Mouse (Mus musculus) lung, embryonic 16.5 days (tissue): ENCODE data around the gene Ank2. TPM values are rescaled to one million over a fixed set of nuclear protein-coding genes. Genes with fewer than 3 reads are reported as not detected.
A peak's percentile ranks its signal among the peaks of the same experiment; 100 is the strongest.

ENCODE experiments used
- ATAC-seq: fragments of 200-750 bp; cut with Nextera tagmentation; 2 replicates; pipeline ENCODE4 v1.8.0; 2017; ENCODE audit warnings: low read depth, mild to moderate bottlenecking, moderate library complexity
- H3K27ac ChIP-seq: fragments of 300-500 bp; sonication (generic); 2 replicates; pipeline ENCODE4 v1.5.1; 2014; ENCODE audit warnings: mild to moderate bottlenecking, control low read depth, low read length
- H3K27me3 ChIP-seq: fragments of 300-500 bp; sonication (generic); 2 replicates; pipeline ENCODE4 v1.6.1; 2014; ENCODE audit warnings: low read depth, low read length, mixed read lengths; ENCODE audit not compliant: control insufficient read depth, insufficient read depth
- H3K36me3 ChIP-seq: fragments of 300-500 bp; sonication (generic); 2 replicates; pipeline ENCODE4 v1.6.1; 2014; ENCODE audit warnings: low read length; ENCODE audit not compliant: control insufficient read depth, insufficient read depth
- H3K4me1 ChIP-seq: fragments of 300-500 bp; sonication (generic); replicated peaks from 2 replicates; pipeline ENCODE4 v1.6.1; 2014; ENCODE audit warnings: low read length, mixed read lengths; ENCODE audit not compliant: control insufficient read depth, insufficient read depth
- H3K4me2 ChIP-seq: fragments of 300-500 bp; sonication (generic); 2 replicates; pipeline ENCODE4 v1.6.1; 2014; ENCODE audit warnings: low read depth, low read length, control low read depth
- H3K4me3 ChIP-seq: fragments of 300-500 bp; sonication (generic); 2 replicates; pipeline ENCODE4 v1.5.1; 2014; ENCODE audit warnings: mild to moderate bottlenecking, low read length, control low read depth
- H3K9ac ChIP-seq: fragments of 300-500 bp; sonication (generic); 2 replicates; pipeline ENCODE4 v1.6.1; 2014; ENCODE audit warnings: low read length, control low read depth
- H3K9me3 ChIP-seq: fragments of 300-500 bp; sonication (generic); 2 replicates; pipeline ENCODE4 v1.6.1; 2016; ENCODE audit warnings: low read length; ENCODE audit not compliant: control insufficient read depth
- WGBS: fragments of 180-500 bp; shearing (Covaris S2); extraction: QIAGEN DNeasy Blood & Tissue Kit; methylation state at CpG from one replicate; pipeline ENCODE4 v1.1.7; 2014; 5-methylcytosine and 5-hydroxymethylcytosine counted together
- polyA plus RNA-seq: library from polyadenylated mRNA; unstranded; fragments of >200 nt; fragmentation: Nextera tagmentation; extraction: Ambion mirVana; gene quantifications from 2 replicates; pipeline ENCODE4 v1.2.1, GENCODE M21; 2015

Ank2 gene
- polyA plus RNA-seq, 1 experiment from 2014 or later: 10.3 TPM

GRCm38 (mm10) chr3:127211119-127211518, 288.0 kb downstream of the Ank2 start:
- H3K9ac ChIP-seq: no peak overlapping the region
- no peak overlapping the region for H3K27ac ChIP-seq
- no peaks in the 10 kb centered on the region for H3K36me3 ChIP-seq
- 42% methylated on average over 3 of the region's 3 CpGs for WGBS
- H3K4me3 ChIP-seq: no peak overlapping the region
- H3K27me3 ChIP-seq: no peaks in the 10 kb centered on the region
- H3K4me2 ChIP-seq: no peak overlapping the region
- H3K9me3 ChIP-seq: no peaks in the 10 kb centered on the region
- peak; percentile 64; the same call in 1 of the 2 replicates for ATAC-seq
- H3K4me1 ChIP-seq: peaks cover 3% of the 10 kb centered on the region; the same call in 1 of the 2 replicates

GRCm38 (mm10) chr3:127210552-127210951, 288.6 kb downstream of the Ank2 start:
- ATAC-seq: no peak

GRCm38 (mm10) chr3:127208871-127209270, 290.3 kb downstream of the Ank2 start:
- H3K27me3 ChIP-seq: no peaks in the 10 kb centered on the region
- no peak overlapping the region for H3K4me3 ChIP-seq
- H3K27ac ChIP-seq: no peak overlapping the region
- ATAC-seq: no peak
- H3K9ac ChIP-seq: no peak overlapping the region
- no peaks in the 10 kb centered on the region for H3K36me3 ChIP-seq
- 88% methylated on average over 5 of the region's 5 CpGs for WGBS
- peaks cover 3% of the 10 kb centered on the region; the same call in 1 of the 2 replicates for H3K4me1 ChIP-seq
- H3K9me3 ChIP-seq: no peaks in the 10 kb centered on the region
- H3K4me2 ChIP-seq: no peak overlapping the region

More at GRCm38 (mm10) chr3:127210552-127210951, 288.6 kb downstream of the Ank2 start:
- WGBS: 38% methylated on average over 4 of the region's 4 CpGs
- Histone ChIP-seq H3K27me3 (no peaks in the 10 kb centered on the region), H3K9ac (no peak overlapping the region), H3K9me3 (no peaks in the 10 kb centered on the region), H3K4me3 (no peak overlapping the region), H3K27ac (no peak overlapping the region), H3K36me3 (no peaks in the 10 kb centered on the region), H3K4me2 (no peak overlapping the region), H3K4me1 (peaks cover 3% of the 10 kb centered on the region; the same call in 1 of the 2 replicates)

GRCm38 (mm10) chr3:127205883-127206434, 293.2 kb downstream of the Ank2 start:
- Histone ChIP-seq H3K27ac (no peak overlapping the region), H3K9me3 (no peaks in the 10 kb centered on the region), H3K4me1 (no peaks in the 10 kb centered on the region; the same call in 1 of the 2 replicates), H3K4me2 (no peak overlapping the region), H3K4me3 (no peak overlapping the region), H3K36me3 (no peaks in the 10 kb centered on the region), H3K9ac (no peak overlapping the region), H3K27me3 (no peaks in the 10 kb centered on the region)
- 88% methylated on average over 5 of the region's 5 CpGs for WGBS
- no peak for ATAC-seq

- no peaks in the 10 kb centered on the region for H3K4me1 ChIP-seq
- WGBS: 43% methylated on average over 11 of the region's 11 CpGs
- no peak overlapping the region for H3K4me2 ChIP-seq
- H3K27ac ChIP-seq: no peak overlapping the region
- H3K9me3 ChIP-seq: no peaks in the 10 kb centered on the region
- H3K27me3 ChIP-seq: no peaks in the 10 kb centered on the region
- H3K9ac ChIP-seq: no peak overlapping the region
- H3K36me3 ChIP-seq: no peaks in the 10 kb centered on the region
- no peak for ATAC-seq
- H3K4me3 ChIP-seq: no peak overlapping the region
These were observed 296.6 kb downstream of the Ank2 start for GRCm38 (mm10) chr3:127202484-127203115.

GRCm38 (mm10) chr3:127200789-127201188, 298.4 kb downstream of the Ank2 start:
- 78% methylated on average over 3 of the region's 3 CpGs for WGBS
- Histone ChIP-seq H3K36me3 (no peaks in the 10 kb centered on the region), H3K9me3 (no peaks in the 10 kb centered on the region), H3K4me3 (no peak overlapping the region), H3K9ac (no peak overlapping the region), H3K27me3 (no peaks in the 10 kb centered on the region), H3K4me2 (no peak overlapping the region), H3K27ac (no peak overlapping the region), H3K4me1 (no peaks in the 10 kb centered on the region)
- no peak for ATAC-seq

GRCm38 (mm10) chr3:127199112-127199665, 300.0 kb downstream of the Ank2 start:
- Histone ChIP-seq H3K4me2 (no peak overlapping the region), H3K27ac (no peak overlapping the region), H3K27me3 (no peaks in the 10 kb centered on the region), H3K36me3 (no peaks in the 10 kb centered on the region), H3K9me3 (no peaks in the 10 kb centered on the region), H3K9ac (no peak overlapping the region), H3K4me3 (no peak overlapping the region), H3K4me1 (no peaks in the 10 kb centered on the region)
- 88% methylated on average over 9 of the region's 9 CpGs for WGBS
- ATAC-seq: no peak

GRCm38 (mm10) chr3:127198656-127199055, 300.5 kb downstream of the Ank2 start:
- Histone ChIP-seq H3K4me1 (no peaks in the 10 kb centered on the region), H3K4me3 (no peak overlapping the region), H3K9ac (no peak overlapping the region), H3K9me3 (no peaks in the 10 kb centered on the region), H3K36me3 (no peaks in the 10 kb centered on the region), H3K4me2 (no peak overlapping the region), H3K27me3 (no peaks in the 10 kb centered on the region), H3K27ac (no peak overlapping the region)
- no peak for ATAC-seq
- WGBS: 96% methylated on average over 7 of the region's 7 CpGs

GRCm38 (mm10) chr3:127188789-127189128, 310.4 kb downstream of the Ank2 start:
- Histone ChIP-seq H3K27me3 (no peaks in the 10 kb centered on the region), H3K36me3 (no peaks in the 10 kb centered on the region), H3K27ac (no peak overlapping the region), H3K4me2 (no peak overlapping the region), H3K4me1 (no peaks in the 10 kb centered on the region), H3K4me3 (no peak overlapping the region), H3K9me3 (no peaks in the 10 kb centered on the region; the same call in 1 of the 2 replicates), H3K9ac (no peak overlapping the region)
- 79% methylated on average over 5 of the region's 5 CpGs for WGBS
- ATAC-seq: no peak
